Mouse (Mus musculus): ENCODE measurements around the gene Slc27a1.

- TF ChIP-seq MYOD1 (IDR thresholded peaks at IDR 0.05; ENCODE audit: control insufficient read depth, insufficient read length, low read depth) (peak; percentile 88), CTCF (IDR thresholded peaks at IDR 0.05; ENCODE audit: control insufficient read depth, insufficient read depth, insufficient read length) (peak; percentile 96), CEBPB (IDR thresholded peaks at IDR 0.05; ENCODE audit: low read depth) (no peak), MYOG (IDR thresholded peaks at IDR 0.05; ENCODE audit: control insufficient read depth, extremely low read depth, insufficient read length) (no peak), MAX (IDR thresholded peaks at IDR 0.05) (peak; percentile 78), USF1 (IDR thresholded peaks at IDR 0.05; ENCODE audit: low read depth) (peak; percentile 82)
Measured at GRCm38 (mm10) chr8:71521634-71522033, 47.0 kb upstream of the Slc27a1 start.

All from C2C12 (cell line).